Mouse (Mus musculus) midbrain, embryonic 11.5 days (tissue): Measurements from ENCODE around the gene Senp2. TPM values are rescaled to one million over a fixed set of nuclear protein-coding genes. Genes with fewer than 3 reads are reported as not detected.

Source experiments
- ATAC-seq: fragments of 200-750 bp; cut with Nextera tagmentation; 2 replicates; pipeline ENCODE4 v1.8.0; 2017; ENCODE audit warnings: moderate TSS enrichment, moderate library complexity; ENCODE audit not compliant: low FRiP score
- DNase-seq: peaks from one replicate; pipeline ENCODE4 v3.0.0; 2015; ENCODE audit warnings: low spot score; ENCODE audit errors: missing footprints
- H3K27ac ChIP-seq: fragments of 300-500 bp; sonication (generic); 2 replicates; pipeline ENCODE4 v1.5.1; 2014; ENCODE audit warnings: low read depth, low read length
- H3K27me3 ChIP-seq: fragments of 300-500 bp; sonication (generic); 2 replicates; pipeline ENCODE4 v1.6.1; 2014; ENCODE audit warnings: mild to moderate bottlenecking, low read length, moderate library complexity, mixed read lengths; ENCODE audit not compliant: control insufficient read depth, insufficient read depth
- H3K36me3 ChIP-seq: fragments of 300-500 bp; sonication (generic); 2 replicates; pipeline ENCODE4 v1.6.1; 2014; ENCODE audit warnings: mild to moderate bottlenecking, low read length, moderate library complexity, mixed read lengths; ENCODE audit not compliant: control insufficient read depth, insufficient read depth
- H3K4me1 ChIP-seq: fragments of 300-500 bp; sonication (generic); 2 replicates; pipeline ENCODE4 v1.6.1; 2014; ENCODE audit warnings: low read length; ENCODE audit not compliant: control insufficient read depth, insufficient read depth
- H3K4me2 ChIP-seq: fragments of 300-500 bp; sonication (generic); 2 replicates; pipeline ENCODE4 v1.6.1; 2014; ENCODE audit warnings: mild to moderate bottlenecking, moderate library complexity
- H3K4me3 ChIP-seq: fragments of 300-500 bp; sonication (generic); 2 replicates; pipeline ENCODE4 v1.5.1; 2014; ENCODE audit warnings: low read depth, low read length
- H3K9ac ChIP-seq: fragments of 300-500 bp; sonication (generic); 2 replicates; pipeline ENCODE4 v1.6.1; 2014; ENCODE audit warnings: low read length
- H3K9me3 ChIP-seq: fragments of 300-500 bp; sonication (generic); 2 replicates; pipeline ENCODE4 v1.6.1; 2016; ENCODE audit warnings: low read length; ENCODE audit not compliant: control insufficient read depth
- WGBS: fragments of 180-500 bp; shearing (Covaris S2); extraction: QIAGEN DNeasy Blood & Tissue Kit; methylation state at CpG from one replicate; pipeline ENCODE4 v1.1.7; 2014; 5-methylcytosine and 5-hydroxymethylcytosine counted together
- polyA plus RNA-seq: library from polyadenylated mRNA; unstranded; fragments of >200 nt; fragmentation: Nextera tagmentation; extraction: Ambion mirVana; gene quantifications from 2 replicates; pipeline ENCODE4 v1.2.1, GENCODE M21; 2014

Gene Senp2
- polyA plus RNA-seq, 1 experiment from 2014 or later: 62.8 TPM

GRCm38 (mm10) chr16:22043830-22044229 lies 34.5 kb downstream of the Senp2 start:
- no peak overlapping the region for H3K4me2 ChIP-seq
- H3K4me3 ChIP-seq: no peak overlapping the region
- DNase-seq (no peak), ATAC-seq (no peak)
- H3K4me1 ChIP-seq: no peaks in the 10 kb centered on the region
- 92% methylated on average over 4 of the region's 4 CpGs for WGBS
- no peaks in the 10 kb centered on the region for H3K27me3 ChIP-seq
- no peak overlapping the region for H3K9ac ChIP-seq
- H3K9me3 ChIP-seq: no peaks in the 10 kb centered on the region
- H3K36me3 ChIP-seq: peaks cover 10% of the 10 kb centered on the region; the same call in 1 of the 2 replicates
- no peak overlapping the region for H3K27ac ChIP-seq

GRCm38 (mm10) chr16:22045930-22046329 lies 36.6 kb downstream of the Senp2 start:
- Histone ChIP-seq H3K27me3 (no peaks in the 10 kb centered on the region), H3K36me3 (peaks cover 8% of the 10 kb centered on the region; the same call in 1 of the 2 replicates), H3K27ac (no peak overlapping the region), H3K4me1 (no peaks in the 10 kb centered on the region), H3K9ac (no peak overlapping the region), H3K4me2 (no peak overlapping the region), H3K9me3 (no peaks in the 10 kb centered on the region), H3K4me3 (no peak overlapping the region)
- WGBS: 95% methylated on average over 3 of the region's 3 CpGs
- ATAC-seq (no peak), DNase-seq (no peak)

- WGBS: 93% methylated on average over 10 of the region's 10 CpGs
- H3K9ac ChIP-seq: no peak overlapping the region
- H3K4me3 ChIP-seq: no peak overlapping the region
- no peaks in the 10 kb centered on the region for H3K9me3 ChIP-seq
- no peak for DNase-seq
- ATAC-seq: no peak
- H3K4me1 ChIP-seq: no peaks in the 10 kb centered on the region
- no peaks in the 10 kb centered on the region for H3K27me3 ChIP-seq
- no peak overlapping the region for H3K27ac ChIP-seq
- H3K4me2 ChIP-seq: no peak overlapping the region
- H3K36me3 ChIP-seq: peaks cover 6% of the 10 kb centered on the region; the same call in 1 of the 2 replicates
Observed at GRCm38 (mm10) chr16:22046739-22047366, 37.6 kb downstream of the Senp2 start.

- ATAC-seq (no peak), DNase-seq (no peak)
- H3K4me2 ChIP-seq: no peak overlapping the region
- no peaks in the 10 kb centered on the region for H3K27me3 ChIP-seq
- H3K9me3 ChIP-seq: no peaks in the 10 kb centered on the region
- no peaks in the 10 kb centered on the region for H3K36me3 ChIP-seq
- H3K9ac ChIP-seq: no peak overlapping the region
- WGBS: 95% methylated on average over 21 of the region's 21 CpGs
- no peak overlapping the region for H3K4me3 ChIP-seq
- no peaks in the 10 kb centered on the region for H3K4me1 ChIP-seq
- no peak overlapping the region for H3K27ac ChIP-seq
Observed at GRCm38 (mm10) chr16:22053411-22053810, 44.1 kb downstream of the Senp2 start.

GRCm38 (mm10) chr16:22057498-22057897 lies 48.2 kb downstream of the Senp2 start:
- Histone ChIP-seq H3K9ac (no peak overlapping the region), H3K27ac (no peak overlapping the region), H3K36me3 (peaks cover 14% of the 10 kb centered on the region; the same call in 1 of the 2 replicates), H3K4me2 (no peak overlapping the region), H3K27me3 (no peaks in the 10 kb centered on the region), H3K9me3 (no peaks in the 10 kb centered on the region), H3K4me1 (no peaks in the 10 kb centered on the region), H3K4me3 (no peak overlapping the region)
- DNase-seq (no peak), ATAC-seq (0 out of 2 replicates have a peak, but pooled peaks have one; percentile 24)
- WGBS: 84% methylated on average over 6 of the region's 6 CpGs

- no peak overlapping the region for H3K27ac ChIP-seq
Observed at GRCm38 (mm10) chr16:22058871-22059270, 49.6 kb downstream of the Senp2 start.

GRCm38 (mm10) chr16:22060416-22060815 lies 51.1 kb downstream of the Senp2 start:
- H3K36me3 ChIP-seq: peaks cover 20% of the 10 kb centered on the region; the same call in 1 of the 2 replicates
- H3K27me3 ChIP-seq: no peaks in the 10 kb centered on the region
- no peak overlapping the region for H3K27ac ChIP-seq
- no peak overlapping the region for H3K4me2 ChIP-seq
- H3K4me3 ChIP-seq: no peak overlapping the region
- no peaks in the 10 kb centered on the region for H3K9me3 ChIP-seq
- DNase-seq: no peak
- ATAC-seq: no peak
- H3K9ac ChIP-seq: no peak overlapping the region
- WGBS: 92% methylated on average over 10 of the region's 10 CpGs
- no peaks in the 10 kb centered on the region for H3K4me1 ChIP-seq

More at GRCm38 (mm10) chr16:22058871-22059270, 49.6 kb downstream of the Senp2 start:
- Histone ChIP-seq H3K4me2 (no peak overlapping the region), H3K27me3 (no peaks in the 10 kb centered on the region), H3K9ac (no peak overlapping the region), H3K4me3 (no peak overlapping the region), H3K9me3 (no peaks in the 10 kb centered on the region), H3K4me1 (no peaks in the 10 kb centered on the region), H3K36me3 (peaks cover 20% of the 10 kb centered on the region; the same call in 1 of the 2 replicates)
- DNase-seq: no peak
- ATAC-seq: no peak
- WGBS: 97% methylated on average over 7 of the region's 7 CpGs

- WGBS: 87% methylated on average over 14 of the region's 14 CpGs
- no peaks in the 10 kb centered on the region for H3K4me1 ChIP-seq
- peaks cover 26% of the 10 kb centered on the region for H3K36me3 ChIP-seq
- no peak for DNase-seq
- no peak for ATAC-seq
- H3K9me3 ChIP-seq: no peaks in the 10 kb centered on the region
- H3K9ac ChIP-seq: no peak overlapping the region
- H3K4me3 ChIP-seq: no peak overlapping the region
- H3K27ac ChIP-seq: no peak overlapping the region
- H3K27me3 ChIP-seq: no peaks in the 10 kb centered on the region
- H3K4me2 ChIP-seq: no peak overlapping the region
Observed at GRCm38 (mm10) chr16:22061555-22062160, 52.4 kb downstream of the Senp2 start.

GRCm38 (mm10) chr16:22062284-22062683 lies 53.0 kb downstream of the Senp2 start:
- Histone ChIP-seq H3K4me2 (no peak overlapping the region), H3K9me3 (no peaks in the 10 kb centered on the region), H3K36me3 (peaks cover 31% of the 10 kb centered on the region), H3K27ac (no peak overlapping the region), H3K9ac (no peak overlapping the region), H3K4me1 (no peaks in the 10 kb centered on the region), H3K27me3 (no peaks in the 10 kb centered on the region), H3K4me3 (no peak overlapping the region)
- DNase-seq (no peak), ATAC-seq (no peak)
- 84% methylated on average over 4 of the region's 4 CpGs for WGBS
